Mouse (Mus musculus): ENCODE results near the gene Fyco1.

The Fyco1 gene

GRCm38 (mm10) chr9:123815444-123815843 is 36.3 kb downstream of the Fyco1 start:
- DNase-seq (ENCODE audit: low read depth, low spot score) = peak; percentile 26

- DNase-seq (ENCODE audit: low read depth, low spot score) = no peak
Observed at GRCm38 (mm10) chr9:123814821-123815220, 36.9 kb downstream of the Fyco1 start.

- DNase-seq (ENCODE audit: low read depth, low spot score) = no peak
Observed at GRCm38 (mm10) chr9:123814326-123814725, 37.4 kb downstream of the Fyco1 start.

- DNase-seq (ENCODE audit: low read depth, low spot score) = no peak
Observed at GRCm38 (mm10) chr9:123811831-123812230, 39.9 kb downstream of the Fyco1 start.

GRCm38 (mm10) chr9:123808583-123808982 is 43.1 kb downstream of the Fyco1 start:
- DNase-seq (ENCODE audit: low read depth, low spot score) = no peak

GRCm38 (mm10) chr9:123806267-123806666 is 45.4 kb downstream of the Fyco1 start, which contains the start of gene Cxcr6:
Gene Cxcr6 (plus strand): TSS chr9:123806475.
- no peak for DNase-seq (ENCODE audit: low read depth, low spot score)

GRCm38 (mm10) chr9:123805241-123805640 is 46.5 kb downstream of the Fyco1 start:
- DNase-seq (ENCODE audit: low read depth, low spot score) = no peak

- DNase-seq (ENCODE audit: low read depth, low spot score) = peak; percentile 32
Observed at GRCm38 (mm10) chr9:123802896-123803295, 48.8 kb downstream of the Fyco1 start.

- DNase-seq (ENCODE audit: low read depth, low spot score) = no peak
Observed at GRCm38 (mm10) chr9:123802421-123802820, 49.3 kb downstream of the Fyco1 start.

GRCm38 (mm10) chr9:123801527-123801926 is 50.2 kb downstream of the Fyco1 start:
- DNase-seq (ENCODE audit: low read depth, low spot score) = peak; percentile 32

GRCm38 (mm10) chr9:123796174-123796573 is 55.5 kb downstream of the Fyco1 start:
- DNase-seq (ENCODE audit: low read depth, low spot score) = peak; percentile 52

GRCm38 (mm10) chr9:123788855-123789529 is 62.7 kb downstream of the Fyco1 start:
- no peak for DNase-seq (ENCODE audit: low read depth, low spot score)

GRCm38 (mm10) chr9:123773299-123773698 is 78.4 kb downstream of the Fyco1 start:
- DNase-seq (ENCODE audit: low read depth, low spot score) = peak; percentile 48

GRCm38 (mm10) chr9:123769532-123769931 is 82.2 kb downstream of the Fyco1 start:
- peak; percentile 24 for DNase-seq (ENCODE audit: low read depth, low spot score)

GRCm38 (mm10) chr9:123768443-123768842 is 83.3 kb downstream of the Fyco1 start:
- no peak for DNase-seq (ENCODE audit: low read depth, low spot score)

- no peak for DNase-seq (ENCODE audit: low read depth, low spot score)
Observed at GRCm38 (mm10) chr9:123766996-123767395, 84.7 kb downstream of the Fyco1 start.

- DNase-seq (ENCODE audit: low read depth, low spot score) = no peak
Observed at GRCm38 (mm10) chr9:123763771-123764170, 87.9 kb downstream of the Fyco1 start.

GRCm38 (mm10) chr9:123762886-123763285 is 88.8 kb downstream of the Fyco1 start:
- peak; percentile 47 for DNase-seq (ENCODE audit: low read depth, low spot score)

GRCm38 (mm10) chr9:123760806-123761205 is 90.9 kb downstream of the Fyco1 start:
- DNase-seq (ENCODE audit: low read depth, low spot score) = no peak

- DNase-seq (ENCODE audit: low read depth, low spot score) = no peak
Observed at GRCm38 (mm10) chr9:123758645-123759044, 93.1 kb downstream of the Fyco1 start.

- DNase-seq (ENCODE audit: low read depth, low spot score) = no peak
Observed at GRCm38 (mm10) chr9:123758156-123758555, 93.5 kb downstream of the Fyco1 start.

- no peak for DNase-seq (ENCODE audit: low read depth, low spot score)
Observed at GRCm38 (mm10) chr9:123757326-123757725, 94.4 kb downstream of the Fyco1 start.

- DNase-seq (ENCODE audit: low read depth, low spot score) = no peak
Observed at GRCm38 (mm10) chr9:123756752-123757151, 94.9 kb downstream of the Fyco1 start.

- DNase-seq (ENCODE audit: low read depth, low spot score) = no peak
Observed at GRCm38 (mm10) chr9:123754333-123754732, 97.4 kb downstream of the Fyco1 start.
